Mouse (Mus musculus): ENCODE data around the gene Tmem176b.

The Tmem176b gene

GRCm38 (mm10) chr6:48785189-48785588 lies 56.1 kb downstream of the Tmem176b start:
- DNase-seq = no peak

GRCm38 (mm10) chr6:48784406-48784805 lies 56.9 kb downstream of the Tmem176b start:
- DNase-seq = no peak

Data from kidney, adult 18-20 months (tissue).